Mouse (Mus musculus) stomach, postnatal 0 days (tissue): Measurements from ENCODE around the gene Cpt1c. TPM values are rescaled to one million over a fixed set of nuclear protein-coding genes. Genes with fewer than 3 reads are reported as not detected.

Experiments used
- ATAC-seq: fragments of 200-750 bp; cut with Nextera tagmentation; 2 replicates; pipeline ENCODE4 v1.8.0; 2017; ENCODE audit not compliant: low FRiP score, low TSS enrichment
- DNase-seq: peaks from one replicate; pipeline ENCODE4 v3.0.0-alpha.2; 2016; ENCODE audit warnings: low spot score
- H3K27ac ChIP-seq: fragments of 300-500 bp; sonication (generic); replicated peaks from 2 replicates; pipeline ENCODE4 v1.5.1; 2014; ENCODE audit warnings: mild to moderate bottlenecking, control low read depth
- H3K27me3 ChIP-seq: fragments of 300-500 bp; sonication (generic); 2 replicates; pipeline ENCODE4 v1.6.1; 2014; ENCODE audit warnings: low read length; ENCODE audit not compliant: control insufficient read depth, insufficient read depth
- H3K36me3 ChIP-seq: fragments of 300-500 bp; sonication (generic); 2 replicates; pipeline ENCODE4 v1.6.1; 2014; ENCODE audit warnings: low read length, mixed read lengths; ENCODE audit not compliant: control insufficient read depth, insufficient read depth
- H3K4me1 ChIP-seq: fragments of 300-500 bp; sonication (generic); replicated peaks from 2 replicates; pipeline ENCODE4 v1.6.1; 2014; ENCODE audit warnings: antibody characterized with exemption; ENCODE audit not compliant: control insufficient read depth, insufficient read depth
- H3K4me2 ChIP-seq: fragments of 300-500 bp; sonication (generic); replicated peaks from 2 replicates; pipeline ENCODE4 v1.6.1; 2014; ENCODE audit warnings: low read depth, mild to moderate bottlenecking, control low read depth, moderate library complexity
- H3K4me3 ChIP-seq: fragments of 300-500 bp; sonication (generic); 2 replicates; pipeline ENCODE4 v1.5.1; 2014; ENCODE audit warnings: low read depth, low read length, control low read depth
- H3K9ac ChIP-seq: fragments of 300-500 bp; sonication (generic); 2 replicates; pipeline ENCODE4 v1.6.1; 2014; ENCODE audit warnings: mild to moderate bottlenecking, low read length, control low read depth, mixed read lengths
- H3K9me3 ChIP-seq: fragments of 300-500 bp; sonication (generic); 2 replicates; pipeline ENCODE4 v1.6.1; 2016; ENCODE audit warnings: low read length; ENCODE audit not compliant: control insufficient read depth
- CTCF ChIP-seq: IDR thresholded peaks from 2 replicates; pipeline ENCODE4 v1.5.1; 2016; ENCODE audit warnings: antibody characterized with exemption, low read depth, mild to moderate bottlenecking, moderate library complexity
- EP300 ChIP-seq: optimal IDR thresholded peaks from 2 replicates; pipeline ENCODE3; 2016; ENCODE audit warnings: antibody characterized with exemption
- WGBS: fragments of 180-500 bp; shearing (Covaris S2); extraction: QIAGEN DNeasy Blood & Tissue Kit; methylation state at CpG from one replicate; pipeline ENCODE4 v1.1.7; 2014; 5-methylcytosine and 5-hydroxymethylcytosine counted together
- microRNA-seq: library from miRNA; unstranded; fragments of <30 nt; microRNA quantifications from one replicate; pipeline ENCODE4, GENCODE M21; 2016
- polyA plus RNA-seq: library from polyadenylated mRNA; unstranded; fragments of >200 nt; fragmentation: Nextera tagmentation; extraction: Ambion mirVana; gene quantifications from 2 replicates; pipeline ENCODE4 v1.2.1, GENCODE M21; 2015

Cpt1c gene
- polyA plus RNA-seq, 1 experiment from 2014 or later: 5.6 TPM

DNA sequence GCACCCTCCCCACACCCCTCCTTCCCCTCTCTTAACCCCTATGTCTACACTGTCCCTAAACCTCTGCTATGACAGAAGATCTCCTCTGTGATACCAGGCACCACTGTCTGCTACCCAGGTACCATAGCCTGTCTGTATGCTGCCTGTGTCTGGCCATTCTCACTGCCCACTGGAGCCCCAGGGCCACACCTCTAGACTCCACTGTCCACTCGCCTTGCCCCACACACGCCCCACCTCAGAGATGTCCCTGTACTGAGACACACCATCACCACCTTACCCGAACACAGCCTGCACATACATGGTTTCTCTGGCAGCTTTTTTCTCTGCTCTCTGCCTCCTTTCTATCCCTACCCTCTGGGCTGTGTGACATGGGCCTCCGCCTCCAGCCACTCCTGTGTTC lies 57.8 kb downstream of the Cpt1c start:
- WGBS: 78% methylated on average over 4 of the region's 4 CpGs
- no peaks in the 10 kb centered on the region for H3K27me3 ChIP-seq

DNA sequence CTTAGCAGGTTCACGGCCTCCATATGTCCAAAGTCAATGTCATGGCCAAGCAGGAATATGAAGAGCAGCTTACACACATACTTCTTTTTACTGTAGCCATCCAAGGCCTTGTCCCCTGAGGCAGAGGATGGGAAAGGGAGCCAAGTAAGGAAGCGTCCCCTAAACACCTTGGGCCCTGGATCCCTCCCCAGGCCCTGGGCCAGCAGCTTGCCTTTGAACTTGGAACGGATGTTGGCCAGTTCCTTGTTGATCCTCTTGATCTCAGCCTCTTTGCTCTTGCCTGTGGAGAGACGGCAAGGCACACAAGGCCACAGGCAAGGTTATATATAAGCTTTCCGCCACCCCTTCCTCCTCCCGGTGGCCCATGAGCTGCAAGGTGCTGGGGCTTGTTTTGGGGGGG lies 58.5 kb downstream of the Cpt1c start:
- ATAC-seq (no peak), DNase-seq (no peak)
- TF ChIP-seq EP300 (no peak), CTCF (no peak)
- Histone ChIP-seq H3K27me3 (no peaks in the 10 kb centered on the region), H3K4me1 (no peaks in the 10 kb centered on the region), H3K9ac (no peak overlapping the region), H3K36me3 (peaks cover 9% of the 10 kb centered on the region), H3K27ac (no peak overlapping the region), H3K4me3 (no peak overlapping the region), H3K4me2 (no peak overlapping the region), H3K9me3 (no peaks in the 10 kb centered on the region)
- 73% methylated on average over 6 of the region's 6 CpGs for WGBS

More for the DNA sequence above, 57.8 kb downstream of the Cpt1c start:
- H3K4me3 ChIP-seq: no peak overlapping the region
- H3K4me1 ChIP-seq: no peaks in the 10 kb centered on the region
- H3K27ac ChIP-seq: 0 out of 2 replicates have a peak overlapping the region, but pooled peaks have one; percentile 18
- DNase-seq: no peak
- H3K4me2 ChIP-seq: no peak overlapping the region
- peak; percentile 36; the same call in 1 of the 2 replicates for ATAC-seq
- H3K9ac ChIP-seq: no peak overlapping the region
- no peak for TF ChIP-seq EP300
- TF ChIP-seq CTCF: no peak
- no peaks in the 10 kb centered on the region for H3K9me3 ChIP-seq
- peaks cover 11% of the 10 kb centered on the region for H3K36me3 ChIP-seq

DNA sequence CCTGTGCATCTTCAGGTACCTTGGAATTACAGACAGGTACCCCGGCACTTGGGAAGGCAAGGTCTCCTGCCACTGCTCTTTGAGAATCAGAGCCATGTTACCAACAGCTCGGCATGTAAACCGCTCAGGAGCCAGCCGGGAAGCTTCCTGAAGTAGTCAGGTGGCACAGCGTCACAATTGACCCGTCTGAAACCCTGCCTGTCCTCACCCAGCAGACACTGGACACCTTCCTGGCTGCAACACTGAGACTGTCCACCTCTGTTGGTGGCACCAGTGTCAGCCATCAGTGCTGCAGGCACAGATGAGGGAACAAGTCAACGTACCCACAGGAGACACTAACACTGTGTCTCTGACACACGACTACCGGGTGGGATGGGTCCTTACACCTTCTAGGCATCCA lies 59.3 kb downstream of the Cpt1c start:
- H3K4me3 ChIP-seq: no peak overlapping the region
- no peak overlapping the region for H3K4me2 ChIP-seq
- no peaks in the 10 kb centered on the region for H3K4me1 ChIP-seq
- DNase-seq (no peak), ATAC-seq (no peak)
- 93% methylated on average over 9 of the region's 9 CpGs for WGBS
- no peak overlapping the region for H3K27ac ChIP-seq
- H3K27me3 ChIP-seq: no peaks in the 10 kb centered on the region
- TF ChIP-seq EP300: no peak
- no peak for TF ChIP-seq CTCF
- H3K9me3 ChIP-seq: no peaks in the 10 kb centered on the region
- H3K36me3 ChIP-seq: peaks cover 9% of the 10 kb centered on the region
- H3K9ac ChIP-seq: no peak overlapping the region

DNA sequence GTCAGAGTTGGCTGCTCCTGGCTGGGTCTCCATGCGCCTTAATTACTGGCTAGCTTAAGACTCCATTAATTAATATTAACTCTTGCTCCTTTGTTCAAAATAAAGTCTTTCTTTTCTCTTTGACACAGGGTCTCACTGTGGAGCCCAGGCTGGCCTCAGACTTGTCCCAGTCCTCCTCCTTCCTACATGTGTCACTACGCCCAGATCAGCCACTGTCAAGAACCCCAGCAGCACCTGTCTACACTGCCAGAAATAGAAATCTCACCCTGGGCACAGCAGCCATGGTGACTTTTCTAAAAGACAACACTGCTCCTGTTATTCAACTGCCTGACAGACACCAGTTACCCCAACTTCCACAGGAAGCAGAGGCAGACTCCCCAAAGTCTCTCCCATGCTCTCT lies 60.3 kb downstream of the Cpt1c start:
- Histone ChIP-seq H3K9me3 (no peaks in the 10 kb centered on the region), H3K4me2 (no peak overlapping the region), H3K4me1 (no peaks in the 10 kb centered on the region), H3K27ac (no peak overlapping the region), H3K9ac (no peak overlapping the region), H3K27me3 (no peaks in the 10 kb centered on the region), H3K36me3 (peaks cover 10% of the 10 kb centered on the region), H3K4me3 (no peak overlapping the region)
- 93% methylated on average over 2 of the region's 2 CpGs for WGBS
- DNase-seq (no peak), ATAC-seq (no peak)
- TF ChIP-seq EP300: no peak
- no peak for TF ChIP-seq CTCF

Small RNA genes lying within 50 kb of the gene (microRNA-seq; reads per million reads assigned to microRNA genes)
- not detected for gene Mir7054

Other genes starting within 250 kb of the Cpt1c start
- 21.7 and 22.3 TPM in 2 replicates for gene Vrk3, start 226.4 kb downstream of the Cpt1c start, polyA plus RNA-seq
- 0.30 and 0.42 TPM in 2 replicates for gene Zfp473, start 223.8 kb downstream of the Cpt1c start, polyA plus RNA-seq
- gene Nup62, start 158.8 kb downstream of the Cpt1c start, polyA plus RNA-seq: 33.4 and 34.9 TPM in 2 replicates
- 0.69 and 0.75 TPM in 2 replicates for gene Il4i1, start 158.5 kb downstream of the Cpt1c start, polyA plus RNA-seq
- 7.3 and 7.7 TPM in 2 replicates for gene Atf5, start 158.2 kb downstream of the Cpt1c start, polyA plus RNA-seq
- 70.8 and 75.2 TPM in 2 replicates for gene Akt1s1, start 125.9 kb downstream of the Cpt1c start, polyA plus RNA-seq
- 45.4 and 48.0 TPM in 2 replicates for gene Tbc1d17, start 125.8 kb downstream of the Cpt1c start, polyA plus RNA-seq
- gene Pnkp, start 117.7 kb downstream of the Cpt1c start, polyA plus RNA-seq: 23.5 and 25.7 TPM in 2 replicates
- gene Ptov1, start 105.1 kb downstream of the Cpt1c start, polyA plus RNA-seq: 159 and 179 TPM in 2 replicates
- gene Med25, start 82.1 kb downstream of the Cpt1c start, polyA plus RNA-seq: 64.4 and 75.3 TPM in 2 replicates
- gene Fuz, start 78.8 kb downstream of the Cpt1c start, polyA plus RNA-seq: 13.1 and 15.6 TPM in 2 replicates
- 29.3 and 33.9 TPM in 2 replicates for gene Ap2a1, start 45.4 kb downstream of the Cpt1c start, polyA plus RNA-seq
- 0.08 TPM in 1 of 2 replicates, not detected in the other for gene Tsks, start 31.6 kb downstream of the Cpt1c start, polyA plus RNA-seq
- 181 and 185 TPM in 2 replicates for gene Prmt1, start 11.7 kb upstream of the Cpt1c start, polyA plus RNA-seq
- 55.7 and 59.8 TPM in 2 replicates for gene Irf3, start 22.8 kb upstream of the Cpt1c start, polyA plus RNA-seq
- gene Bcl2l12, start 23.9 kb upstream of the Cpt1c start, polyA plus RNA-seq: 23.0 and 23.4 TPM in 2 replicates
- gene Scaf1, start 41.5 kb upstream of the Cpt1c start, polyA plus RNA-seq: 14.9 and 18.6 TPM in 2 replicates
- gene Rras, start 43.1 kb upstream of the Cpt1c start, polyA plus RNA-seq: 81.5 and 87.2 TPM in 2 replicates
- gene Prr12, start 78.0 kb upstream of the Cpt1c start, polyA plus RNA-seq: 3.4 and 3.8 TPM in 2 replicates
- 43.0 and 44.1 TPM in 2 replicates for gene Nosip, start 87.6 kb upstream of the Cpt1c start, polyA plus RNA-seq
- 33.6 and 37.4 TPM in 2 replicates for gene Prrg2, start 87.8 kb upstream of the Cpt1c start, polyA plus RNA-seq
- 157 and 176 TPM in 2 replicates for gene Rcn3, start 117.4 kb upstream of the Cpt1c start, polyA plus RNA-seq
- 76.1 and 76.9 TPM in 2 replicates for gene Fcgrt, start 129.0 kb upstream of the Cpt1c start, polyA plus RNA-seq
- gene Rps11, start 149.6 kb upstream of the Cpt1c start, polyA plus RNA-seq: 1,142 and 1,191 TPM in 2 replicates
- gene Rpl13a, start 153.9 kb upstream of the Cpt1c start, polyA plus RNA-seq: 1,442 and 1,485 TPM in 2 replicates
- gene Gm45713, start 161.4 kb upstream of the Cpt1c start, polyA plus RNA-seq: 0.17 and 1.1 TPM in 2 replicates
- gene Flt3l, start 161.6 kb upstream of the Cpt1c start, polyA plus RNA-seq: 2.2 and 2.3 TPM in 2 replicates
- gene Pih1d1, start 179.5 kb upstream of the Cpt1c start, polyA plus RNA-seq: 48.8 and 49.0 TPM in 2 replicates
- 24.6 and 25.6 TPM in 2 replicates for gene Aldh16a1, start 179.7 kb upstream of the Cpt1c start, polyA plus RNA-seq
- gene Slc17a7, start 189.1 kb upstream of the Cpt1c start, polyA plus RNA-seq: 0.07 TPM in 1 of 2 replicates, not detected in the other
- not detected in 2 replicates for gene Gfy, start 204.7 kb upstream of the Cpt1c start, polyA plus RNA-seq
- gene Pth2, start 206.1 kb upstream of the Cpt1c start, polyA plus RNA-seq: not detected in 2 replicates
- 0.07 and 0.13 TPM in 2 replicates for gene Ccdc155, start 230.0 kb upstream of the Cpt1c start, polyA plus RNA-seq
- 48.4 TPM in 2 replicates for gene Dkkl1, start 237.3 kb upstream of the Cpt1c start, polyA plus RNA-seq
- gene Tead2, start 240.9 kb upstream of the Cpt1c start, polyA plus RNA-seq: 26.8 and 29.5 TPM in 2 replicates